Mouse (Mus musculus) ES-E14 (cell line): ENCODE results near the gene Ganab. TPM values are rescaled to one million over a fixed set of nuclear protein-coding genes. Genes with fewer than 3 reads are reported as not detected.
A peak's percentile ranks its signal among the peaks of the same experiment; 100 is the strongest.
"Not testable (repeated sequence)": the region's sequence is repeated elsewhere in the genome, so short reads cannot be mapped to it uniquely, and the experiment has no call there.

ENCODE experiments used
- DNase-seq: peaks from one replicate; pipeline ENCODE4 v3.0.0-alpha.2; 2013; ENCODE audit warnings: low read depth, low spot score
- H3K27ac ChIP-seq: 2 replicates; pipeline ENCODE4 v1.5.1; 2012; ENCODE audit warnings: low read depth, mild to moderate bottlenecking, low read length, moderate library complexity, mixed read lengths; ENCODE audit not compliant: poor library complexity, insufficient read depth, severe bottlenecking
- H3K36me3 ChIP-seq: 2 replicates; pipeline ENCODE4 v1.6.1; 2012; ENCODE audit warnings: mild to moderate bottlenecking, low read length, moderate library complexity, mixed read lengths; ENCODE audit not compliant: control insufficient read depth, poor library complexity, insufficient read depth, severe bottlenecking
- H3K4me1 ChIP-seq, 2 experiments: fragments of 150-350 bp in 1 of 2; sonication (generic) in 1 of 2; 2 replicates each; pipeline ENCODE4 v1.6.1; 2012; ENCODE audit warnings: low read length in 2 of 2, mild to moderate bottlenecking in 1 of 2, mixed read lengths in 1 of 2; ENCODE audit not compliant: control insufficient read depth in 2 of 2, insufficient read depth in 2 of 2, poor library complexity in 1 of 2
- H3K4me3 ChIP-seq, 2 experiments: fragments of 150-350 bp in 1 of 2; sonication (generic) in 1 of 2; 2 replicates each; pipeline ENCODE4 v1.5.1; 2012; ENCODE audit warnings: low read length in 2 of 2, low read depth in 1 of 2, mild to moderate bottlenecking in 1 of 2, mixed read lengths in 1 of 2; ENCODE audit not compliant: insufficient read depth in 1 of 2, poor library complexity in 1 of 2, severe bottlenecking in 1 of 2
- H3K9ac ChIP-seq: 2 replicates; pipeline ENCODE4 v1.6.1; 2012; ENCODE audit warnings: low read depth, mild to moderate bottlenecking, low read length, mixed read lengths; ENCODE audit not compliant: poor library complexity, insufficient read depth, severe bottlenecking
- H3K9me3 ChIP-seq: fragments of 150-350 bp; sonication (generic); 2 replicates; pipeline ENCODE4 v1.6.1; 2012; ENCODE audit warnings: low read depth, mild to moderate bottlenecking, low read length; ENCODE audit not compliant: control insufficient read depth, insufficient read depth
- CHD2 ChIP-seq: IDR thresholded peaks from 2 replicates; pipeline ENCODE4 v1.6.1; 2014; ENCODE audit warnings: mild to moderate bottlenecking, low read depth, low read length, inconsistent platforms
- HCFC1 ChIP-seq: IDR thresholded peaks from 2 replicates; pipeline ENCODE4 v1.6.1; 2012; ENCODE audit warnings: low read length, inconsistent platforms, borderline replicate concordance; ENCODE audit not compliant: insufficient read depth
- MAFK ChIP-seq: IDR thresholded peaks from 2 replicates; pipeline ENCODE4 v1.6.1; 2014; ENCODE audit warnings: mild to moderate bottlenecking, low read depth, low read length, inconsistent platforms; ENCODE audit not compliant: insufficient read depth
- ZC3H11A ChIP-seq: IDR thresholded peaks from 2 replicates; pipeline ENCODE4 v1.6.1; 2012; ENCODE audit warnings: low read depth, mild to moderate bottlenecking, inconsistent platforms, low read length, borderline replicate concordance
- ZNF384 ChIP-seq: IDR thresholded peaks from 2 replicates; pipeline ENCODE4 v1.6.1; 2012; ENCODE audit warnings: low read depth, low read length, inconsistent platforms
- in situ Hi-C, 2 experiments: fragments of 600-800 bp; cut with MboI; formaldehyde crosslinking; loops; one replicate each; pipeline ENCODE4 v1.15.1; 2025; ENCODE audit warnings: low sequenced_read_pairs in 2 of 2, inconsistent platforms in 1 of 2; ENCODE audit not compliant: unreplicated experiment in 2 of 2
- total RNA-seq: library from RNA; depleted of rRNA; stranded (reverse); fragments of 300-350 nt; gene quantifications from 2 replicates; pipeline ENCODE4 v1.2.3, GENCODE M21; 2012

Gene Ganab
- total RNA-seq, 1 experiment: 321 TPM

DNA sequence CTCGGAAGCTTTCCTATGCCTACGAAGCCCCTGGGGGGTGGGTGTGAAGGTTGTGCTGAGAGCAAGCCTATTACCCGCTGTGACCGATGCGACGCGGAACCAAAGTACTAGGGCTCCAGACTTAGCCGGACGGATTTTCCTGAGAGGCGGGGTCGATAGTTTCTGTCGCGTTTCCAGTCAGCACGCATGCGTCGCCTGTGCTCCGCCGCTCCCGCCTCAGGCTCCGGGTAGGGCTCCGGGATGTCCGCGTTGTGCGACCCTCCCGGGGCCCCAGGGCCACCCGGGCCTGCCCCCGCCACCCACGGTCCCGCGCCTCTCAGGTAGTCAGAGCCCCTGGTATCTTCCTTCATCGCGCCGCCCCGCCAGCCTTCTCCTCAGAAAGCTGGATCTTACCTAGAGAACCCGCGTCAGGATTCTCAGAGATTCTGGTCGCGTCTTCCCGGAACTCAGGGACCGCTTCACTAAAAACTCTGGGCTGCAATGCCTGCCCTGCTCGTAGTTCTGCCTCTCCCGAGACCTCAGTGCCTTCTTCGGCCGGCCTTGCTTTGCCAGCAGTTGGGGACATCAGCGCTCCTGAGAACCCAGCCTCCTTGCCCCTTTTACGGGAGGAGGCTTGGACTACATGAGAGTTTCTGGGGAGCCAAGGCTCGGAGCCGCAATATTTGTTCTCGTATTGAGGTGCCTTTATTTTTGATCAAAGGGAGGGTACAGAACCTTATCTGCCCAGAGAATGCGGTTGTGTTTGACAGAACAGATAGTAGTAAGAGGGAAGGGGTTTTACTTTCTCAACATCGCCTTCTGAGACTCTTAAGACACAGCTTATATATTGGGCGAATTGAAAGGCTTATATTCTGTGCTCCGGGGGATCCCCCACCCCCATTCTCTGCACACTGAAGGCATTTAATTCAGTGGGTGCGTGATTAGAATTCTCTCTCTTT is 4.8 kb upstream of the Ganab start, which contains the start of gene Ints5:
Gene Ints5 (plus strand): TSS at position 177 of the 938 bp plus-strand sequence.
- Histone ChIP-seq H3K4me1 (peaks cover 2 to 4% of the 10 kb centered on the region in 2 experiments; a peak in 2 of 4 replicates), H3K4me3 (peak within 1 kb of the TSS; percentile 91 to 94), H3K36me3 (peaks cover 34% of the 10 kb centered on the region), H3K9me3 (no peaks in the 10 kb centered on the region), H3K9ac (peak within 1 kb of the TSS; percentile 98), H3K27ac (peak within 1 kb of the TSS; percentile 73)
- peak; percentile 91 for DNase-seq
- TF ChIP-seq HCFC1: peak; percentile 84
- TF ChIP-seq CHD2: no peak
- in situ Hi-C loops: no loop called here

DNA sequence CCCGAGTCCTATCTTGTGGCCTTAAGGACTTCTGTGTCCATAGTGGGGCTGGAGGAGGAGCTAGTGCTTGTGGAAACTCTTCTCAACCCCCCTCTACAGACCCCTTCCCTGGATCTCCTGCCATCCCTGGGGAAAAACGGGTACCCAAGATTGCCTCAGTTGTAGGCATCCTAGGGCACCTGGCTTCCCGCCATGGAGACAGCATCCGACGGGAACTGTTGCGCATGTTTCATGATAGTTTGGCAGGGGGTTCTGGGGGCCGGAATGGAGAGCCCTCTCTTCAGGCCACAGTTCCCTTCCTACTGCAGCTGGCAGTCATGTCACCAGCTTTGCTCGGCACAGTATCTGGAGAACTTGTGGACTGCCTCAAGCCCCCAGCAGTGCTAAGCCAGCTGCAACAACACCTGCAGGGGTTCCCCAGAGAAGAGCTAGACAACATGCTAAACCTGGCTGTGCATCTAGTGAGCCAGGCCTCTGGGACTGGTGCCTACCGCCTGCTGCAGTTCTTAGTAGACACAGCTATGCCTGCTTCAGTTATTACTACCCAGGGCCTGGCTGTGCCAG is 2.4 kb upstream of the Ganab start:
- in situ Hi-C loops: no loop called here
- Histone ChIP-seq H3K27ac (no peak overlapping the region), H3K9ac (0 out of 2 replicates have a peak overlapping the region, but pooled peaks have one; percentile 75), H3K36me3 (peaks cover 27% of the 10 kb centered on the region), H3K4me3 (no peak overlapping the region), H3K4me1 (peaks cover 2 to 4% of the 10 kb centered on the region in 2 experiments; a peak in 2 of 4 replicates), H3K9me3 (no peaks in the 10 kb centered on the region)
- DNase-seq: no peak
- no peak for TF ChIP-seq HCFC1
- TF ChIP-seq ZC3H11A: no peak

DNA sequence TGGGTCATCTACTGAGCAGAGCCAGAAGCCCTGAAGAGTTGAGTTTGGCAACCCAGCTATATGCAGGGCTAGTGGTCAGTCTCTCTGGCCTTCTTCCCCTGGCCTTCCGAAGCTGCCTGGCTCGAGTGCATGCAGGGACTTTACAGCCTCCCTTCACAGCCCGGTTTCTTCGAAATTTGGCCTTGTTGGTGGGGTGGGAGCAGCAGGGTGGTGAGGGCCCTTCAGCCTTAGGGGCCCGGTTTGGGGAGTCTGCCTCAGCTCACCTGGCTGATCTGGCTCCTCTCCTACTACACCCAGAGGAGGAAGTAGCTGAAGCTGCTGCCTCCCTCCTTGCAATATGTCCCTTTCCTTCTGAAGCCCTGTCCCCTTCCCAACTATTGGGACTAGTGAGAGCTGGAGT is 1.6 kb upstream of the Ganab start:
- H3K9me3 ChIP-seq, DNase-seq, H3K4me1 ChIP-seq, H3K27ac ChIP-seq, in situ Hi-C loops, H3K4me3 ChIP-seq: not testable (repeated sequence)
- Histone ChIP-seq H3K36me3 (peaks cover 21% of the 10 kb centered on the region), H3K9ac (peak overlapping the region; percentile 75; the same call in 1 of the 2 replicates)

DNA sequence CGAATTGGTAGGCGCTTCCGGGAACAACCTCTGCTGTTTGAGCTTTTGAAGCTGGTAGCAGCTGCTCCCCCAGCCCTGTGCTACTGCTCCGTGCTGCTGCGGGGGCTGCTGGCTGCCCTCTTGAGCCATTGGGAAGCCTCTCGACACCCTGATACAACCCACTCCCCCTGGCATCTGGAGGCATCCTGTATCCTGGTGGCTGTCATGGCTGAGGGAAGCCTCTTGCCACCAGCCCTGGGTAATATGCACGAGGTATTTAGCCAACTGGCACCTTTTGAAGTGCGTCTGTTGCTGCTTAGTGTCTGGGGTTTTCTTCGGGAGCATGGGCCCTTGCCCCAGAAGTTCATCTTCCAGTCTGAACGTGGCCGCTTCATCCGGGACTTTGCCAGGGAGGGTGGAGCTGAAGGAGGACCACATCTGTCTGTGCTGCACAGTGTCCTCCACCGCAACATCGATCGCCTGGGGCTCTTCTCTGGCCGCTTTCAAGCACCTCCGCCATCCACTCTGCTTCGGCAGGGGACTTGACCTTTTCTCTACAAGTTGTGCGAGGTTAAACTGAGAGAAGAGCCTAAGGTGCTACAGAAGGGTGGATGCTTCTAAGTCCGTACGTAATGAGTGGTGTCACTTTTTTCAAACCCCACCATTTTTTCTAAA is 533 bp upstream of the Ganab start:
- DNase-seq, H3K4me1 ChIP-seq, in situ Hi-C loops, H3K9me3 ChIP-seq: not testable (repeated sequence)
- Histone ChIP-seq H3K9ac (peak overlapping the region; percentile 75), H3K36me3 (peaks cover 20% of the 10 kb centered on the region), H3K4me3 (peak overlapping the region; percentile 31 to 100), H3K27ac (peak overlapping the region; percentile 71)

GRCm38 (mm10) chr19:8898576-8898975 is 705 bp downstream of the Ganab start:
- DNase-seq: no peak
- peaks cover 25% of the 10 kb centered on the region for H3K36me3 ChIP-seq
- H3K9me3 ChIP-seq: no peaks in the 10 kb centered on the region
- peak overlapping the region; percentile 96 to 100 for H3K4me3 ChIP-seq
- H3K4me1 ChIP-seq: peaks cover 2 to 4% of the 10 kb centered on the region in 2 experiments; a peak in 1 of 4 replicates
- in situ Hi-C loops: no loop called here
- H3K9ac ChIP-seq: peak overlapping the region; percentile 91
- TF ChIP-seq HCFC1 (no peak), CHD2 (0 out of 2 replicates have a peak, but pooled peaks have one; percentile 26), ZC3H11A (no peak), ZNF384 (no peak), MAFK (no peak)
- peak overlapping the region; percentile 91 for H3K27ac ChIP-seq
